Mouse (Mus musculus) spleen, embryonic (tissue): ENCODE results near the gene Cpsf4l.

Experiments
- CTCF ChIA-PET: fragments of 350-600 bp; sonication (Branson Sonifier 250); formaldehyde crosslinking; loops from one replicate; lab custom pipeline; 2022; lab: Charles Lee

Cpsf4l gene

GRCm38 (mm10) chr11:113668857-113669256 is 41.0 kb downstream of the Cpsf4l start:
- CTCF ChIA-PET = no interaction called here

- CTCF ChIA-PET = interaction anchor here (0.5 kb wide), 1 partner anchor 1965 kb away, joined by 4 read pairs; no protein-coding TSS in a partner anchor
Measured at GRCm38 (mm10) chr11:113667704-113668103, 42.1 kb downstream of the Cpsf4l start.

GRCm38 (mm10) chr11:113667122-113667521 is 42.7 kb downstream of the Cpsf4l start:
- CTCF ChIA-PET = interaction anchor here (0.5 kb wide), 1 partner anchor 1965 kb away, joined by 4 read pairs; no protein-coding TSS in a partner anchor

- CTCF ChIA-PET = no interaction called here
Measured at GRCm38 (mm10) chr11:113666648-113667047, 43.2 kb downstream of the Cpsf4l start.

- CTCF ChIA-PET = no interaction called here
Measured at GRCm38 (mm10) chr11:113666205-113666604, 43.6 kb downstream of the Cpsf4l start.

- CTCF ChIA-PET = interaction anchor here (1.6 kb wide), 1 partner anchor 10 kb away, joined by 4 read pairs; no protein-coding TSS in a partner anchor
Measured at GRCm38 (mm10) chr11:113664279-113664678, 45.5 kb downstream of the Cpsf4l start.

- CTCF ChIA-PET = no interaction called here
Measured at GRCm38 (mm10) chr11:113661835-113662351, 47.9 kb downstream of the Cpsf4l start.

GRCm38 (mm10) chr11:113660940-113661339 is 48.9 kb downstream of the Cpsf4l start:
- CTCF ChIA-PET = no interaction called here

- CTCF ChIA-PET = interaction anchor here (0.6 to 0.7 kb wide), 3 partner anchors 9 to 1695 kb away, joined by 3 read pairs; no protein-coding TSS in a partner anchor
Measured at GRCm38 (mm10) chr11:113660213-113660612, 49.6 kb downstream of the Cpsf4l start.

- CTCF ChIA-PET = interaction anchor here (0.6 kb wide), 1 partner anchor 43 kb away, joined by 3 read pairs; no protein-coding TSS in a partner anchor
Measured at GRCm38 (mm10) chr11:113658763-113659162, 51.1 kb downstream of the Cpsf4l start.

GRCm38 (mm10) chr11:113658319-113658718 is 51.5 kb downstream of the Cpsf4l start:
- CTCF ChIA-PET = interaction anchor here (0.6 kb wide), 1 partner anchor 42 kb away, joined by 3 read pairs; no protein-coding TSS in a partner anchor

GRCm38 (mm10) chr11:113657221-113657620 is 52.6 kb downstream of the Cpsf4l start:
- CTCF ChIA-PET = interaction anchor here (0.6 kb wide), 1 partner anchor 162 kb away, joined by 7 read pairs; no protein-coding TSS in a partner anchor

GRCm38 (mm10) chr11:113656511-113656932 is 53.3 kb downstream of the Cpsf4l start:
- CTCF ChIA-PET = no interaction called here

- CTCF ChIA-PET = interaction anchor here (1.4 kb wide), 1 partner anchor 10 kb away, joined by 4 read pairs; no protein-coding TSS in a partner anchor
Measured at GRCm38 (mm10) chr11:113654561-113655270, 55.1 kb downstream of the Cpsf4l start.

- CTCF ChIA-PET = interaction anchor here (1.4 kb wide), 1 partner anchor 11 kb away, joined by 4 read pairs; no protein-coding TSS in a partner anchor
Measured at GRCm38 (mm10) chr11:113654105-113654504, 55.7 kb downstream of the Cpsf4l start.

- CTCF ChIA-PET = no interaction called here
Measured at GRCm38 (mm10) chr11:113652516-113652915, 57.3 kb downstream of the Cpsf4l start.

- CTCF ChIA-PET = interaction anchor here (1.1 kb wide), 1 partner anchor 8 kb away, joined by 3 read pairs; no protein-coding TSS in a partner anchor
Measured at GRCm38 (mm10) chr11:113651907-113652273, 57.9 kb downstream of the Cpsf4l start.

- CTCF ChIA-PET = interaction anchor here (1.1 kb wide), 1 partner anchor 9 kb away, joined by 3 read pairs; no protein-coding TSS in a partner anchor
Measured at GRCm38 (mm10) chr11:113651206-113651906, 58.5 kb downstream of the Cpsf4l start.

GRCm38 (mm10) chr11:113649353-113650210 is 60.2 kb downstream of the Cpsf4l start, which contains the start of gene Slc39a11:
TSS of gene Slc39a11 (minus strand) at chr11:113650079.
- CTCF ChIA-PET = no interaction called here

GRCm38 (mm10) chr11:113648690-113649352 is 61.0 kb downstream of the Cpsf4l start, which contains the start of gene Cog1:
TSS of gene Cog1 (plus strand) at chr11:113649169.
- CTCF ChIA-PET = no interaction called here
